ENCODE assay signal across 8 mouse cellular contexts in the genomic region with DNA sequence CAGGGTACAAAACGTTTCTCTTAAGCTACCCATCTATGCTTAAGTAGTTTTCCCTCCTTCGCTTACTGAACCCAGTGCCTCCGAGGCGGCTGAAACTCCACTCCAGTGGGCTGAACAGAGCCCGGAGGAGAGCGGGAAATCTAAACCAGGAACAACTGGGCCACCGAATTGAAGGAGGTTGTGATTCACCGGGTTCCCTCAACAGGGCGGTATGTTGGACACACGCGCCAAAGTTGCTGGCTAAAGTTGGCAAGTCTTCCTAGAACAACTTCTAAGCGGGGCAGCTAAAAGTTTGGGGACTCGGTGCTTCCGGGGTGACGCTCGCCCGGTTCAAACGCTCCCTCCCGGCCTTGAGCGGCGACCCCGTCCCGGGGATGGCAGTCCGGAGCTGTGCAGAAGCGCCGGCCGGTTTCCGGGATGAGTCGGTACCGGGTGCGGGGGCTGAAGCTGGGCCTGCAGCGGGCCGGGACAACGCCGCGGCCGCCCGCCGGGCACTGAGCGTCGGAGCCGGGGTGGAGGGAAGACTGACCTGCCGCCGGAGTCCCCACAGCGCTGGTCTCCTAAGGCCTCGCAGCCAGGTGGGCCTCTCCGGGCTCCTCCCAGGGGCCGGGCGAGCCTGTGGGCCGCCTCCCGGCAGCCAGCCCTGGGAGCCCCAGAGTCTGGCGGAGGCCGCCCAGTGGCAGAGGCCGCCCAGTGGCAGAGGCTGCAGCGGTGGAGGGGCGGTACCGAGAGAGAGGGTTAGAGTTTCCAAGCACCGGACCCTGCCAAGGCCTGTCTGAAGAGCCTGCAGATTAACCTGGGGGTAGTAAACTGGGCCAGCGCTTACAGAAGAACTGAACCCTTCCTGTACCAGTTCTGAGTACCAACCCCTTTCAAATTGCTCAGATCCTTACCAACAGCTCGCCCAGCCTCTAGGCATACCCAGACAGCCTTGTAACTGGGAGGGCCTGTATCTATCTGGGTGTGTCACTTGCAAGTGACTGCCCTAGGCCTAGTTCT. TPM values are rescaled to one million over a fixed set of nuclear protein-coding genes. Genes with fewer than 3 reads are reported as not detected.
DNase-seq lines count a peak whose midpoint lies in the region; ATAC-seq and TF ChIP-seq lines count a peak whose summit lies in the region.

A gene (plus strand): TSS at position 181 of the 999 bp plus-strand sequence.
A gene (minus strand): TSS at position 939 of the 999 bp plus-strand sequence.

- H3K27me3 ChIP-seq in intestine, postnatal 0 days (replicated peaks; ENCODE audit: control insufficient read depth, insufficient read depth, low read length), result no peaks in the 10 kb centered on the region
- H3K27me3 ChIP-seq in liver, adult 2 months (ENCODE audit: control insufficient read depth, insufficient read depth, low read length), result no peaks in the 10 kb centered on the region

- peak; percentile 43 to 49 for DNase-seq in left cerebral cortex, postnatal 25 days (ENCODE audit: low spot score in 2 of 2)
- no peak for DNase-seq in left cerebral cortex, adult 8-10 months (ENCODE audit: low spot score in 2 of 2)
- peak; percentile 93 for DNase-seq in embryo, embryonic 11 days
- DNase-seq in liver, adult 2 months (ENCODE audit: extremely low read depth, low read depth, low spot score), result peak; percentile 82
- DNase-seq in spleen, postnatal 4 days (ENCODE audit: low spot score in 2 of 2), result peak; percentile 87 to 93

- H3K27ac ChIP-seq in intestine, postnatal 0 days (ENCODE audit: low read depth, low read length), result peak within 1 kb of the TSS; percentile 79
- peak within 1 kb of the TSS; percentile 41 for H3K27ac ChIP-seq in liver, adult 2 months (replicated peaks; ENCODE audit: insufficient read depth, low read depth, low read length)

- H3K9me3 ChIP-seq in intestine, postnatal 0 days (ENCODE audit: control insufficient read depth), result no peaks in the 10 kb centered on the region

- intact Hi-C loops in left cerebral cortex, postnatal 25 days (cut with DNase I), result no loop called here

- H3K36me3 ChIP-seq in intestine, postnatal 0 days (ENCODE audit: control insufficient read depth, insufficient read depth), result no peaks in the 10 kb centered on the region
- H3K36me3 ChIP-seq in liver, adult 2 months (ENCODE audit: control insufficient read depth, insufficient read depth, low read length), result peaks cover 2% of the 10 kb centered on the region; the same call in 1 of the 2 replicates

- peak; percentile 62 for TF ChIP-seq CTCF in intestine, postnatal 0 days (IDR thresholded peaks at IDR 0.05; ENCODE audit: low read depth)
- peak; percentile 26; the same call in 1 of the 2 replicates for TF ChIP-seq CTCF in liver, adult 2 months (IDR thresholded peaks at IDR 0.05; ENCODE audit: low read depth, low read length)

- peaks cover 5% of the 10 kb centered on the region; the same call in 1 of the 2 replicates for H3K4me1 ChIP-seq in intestine, postnatal 0 days (replicated peaks; ENCODE audit: control insufficient read depth, insufficient read depth, low read length)
- 0 out of 2 replicates have a peak, but pooled peaks cover 3% of the 10 kb centered on the region for H3K4me1 ChIP-seq in liver, adult 2 months (ENCODE audit: control insufficient read depth, insufficient read depth, low read length)

- H3K9ac ChIP-seq in intestine, postnatal 0 days (ENCODE audit: low read depth, low read length), result peak within 1 kb of the TSS; percentile 79
- H3K9ac ChIP-seq in liver, adult 2 months (ENCODE audit: low read depth, low read length), result peak within 1 kb of the TSS; percentile 81

- TF ChIP-seq POLR2A in liver, adult 2 months (IDR thresholded peaks at IDR 0.05; ENCODE audit: extremely low read depth, insufficient read depth, low read length), result peak; percentile 59

- peak within 1 kb of the TSS; percentile 90 for H3K4me3 ChIP-seq in intestine, postnatal 0 days (ENCODE audit: low read depth, low read length)
- H3K4me3 ChIP-seq in liver, adult 2 months (ENCODE audit: insufficient read depth, low read depth, low read length), result peak within 1 kb of the TSS; percentile 61

- peak; percentile 97 for ATAC-seq in granulocyte monocyte progenitor cell, adult 5-6 weeks (replicated peaks; ENCODE audit: poor library complexity, severe bottlenecking)
- ATAC-seq in intestine, postnatal 0 days, result peak; percentile 99
- peak; percentile 90 for ATAC-seq in monocyte, adult 5-6 weeks (replicated peaks; ENCODE audit: insufficient number of reproducible peaks, low FRiP score, low TSS enrichment, poor library complexity, severe bottlenecking)

- H3K79me2 ChIP-seq in liver, adult 2 months (ENCODE audit: control insufficient read depth, insufficient read depth, low read length), result no peaks in the 10 kb centered on the region

- WGBS in intestine, postnatal 0 days, result under 1% methylated on average over 55 of the region's 60 CpGs
- under 1% methylated on average over 60 of the region's 60 CpGs for WGBS in liver, adult 2 months

- peak within 1 kb of the TSS; percentile 73 for H3K4me2 ChIP-seq in intestine, postnatal 0 days (replicated peaks; ENCODE audit: low read depth)

RNA-seq across cellular contexts. Expression of the first gene that starts in this region (rescaled TPM):
- total RNA-seq in left cerebral cortex, postnatal 25 days (2021), result not detected
- not detected for total RNA-seq in left cerebral cortex, adult 8-10 months (2022)
- total RNA-seq in granulocyte monocyte progenitor cell, adult 5-6 weeks (2014; fragmentation: Nextera tagmentation), result not detected in 2 replicates
- total RNA-seq in granulocyte monocyte progenitor cell, adult 5-6 weeks (2017), result not detected in 2 replicates
- polyA plus RNA-seq in intestine, postnatal 0 days (2015; fragmentation: Nextera tagmentation; extraction: Ambion mirVana), result 0.27 TPM in 1 of 2 replicates, not detected in the other
- total RNA-seq in liver, adult 2 months (2014; rRNA removed), result not detected in 2 replicates
- polyA plus RNA-seq in liver, adult 2 months (2012; rRNA removed), result not detected in 2 replicates
- total RNA-seq in monocyte, adult 5-6 weeks (2017), result not detected in 3 replicates

RNA-seq across cellular contexts. Expression of the second gene that starts in this region (rescaled TPM):
- total RNA-seq in left cerebral cortex, postnatal 25 days (2021), result 1 to 10 TPM; 2.4 to 3.7 TPM
- 1 to 10 TPM; 2.5 to 4.6 (median 3.7) TPM for total RNA-seq in left cerebral cortex, adult 8-10 months (2022)
- 21.2 and 40.8 TPM in 2 replicates for total RNA-seq in granulocyte monocyte progenitor cell, adult 5-6 weeks (2014; fragmentation: Nextera tagmentation)
- total RNA-seq in granulocyte monocyte progenitor cell, adult 5-6 weeks (2017), result 36.9 and 40.5 TPM in 2 replicates
- polyA plus RNA-seq in intestine, postnatal 0 days (2015; fragmentation: Nextera tagmentation; extraction: Ambion mirVana), result 10.1 TPM in 2 replicates
- total RNA-seq in liver, adult 2 months (2014; rRNA removed), result 5.3 and 6.3 TPM in 2 replicates
- polyA plus RNA-seq in liver, adult 2 months (2012; rRNA removed), result 1.2 and 1.3 TPM in 2 replicates
- total RNA-seq in monocyte, adult 5-6 weeks (2017), result 47.2 to 74.0 TPM (median 63.8 TPM) in 3 replicates

Comparison
In these comparisons a context has a peak if more than half of its experiments do, and no peak if none do; other contexts are left out.
1. DNase-seq: peak in left cerebral cortex, postnatal 25 days (2 of 2), embryo, embryonic 11 days (single experiment), liver, adult 2 months (single experiment) and spleen, postnatal 4 days (2 of 2); none in left cerebral cortex, adult 8-10 months (0 of 2).
2. Peak in every context shown above with its lines, with median percentiles within 50 percentile points of each other: ATAC-seq.